Mouse (Mus musculus): Measurements from ENCODE around the gene Cped1. TPM values are rescaled to one million over a fixed set of nuclear protein-coding genes. Genes with fewer than 3 reads are reported as not detected.

The Cped1 gene
- polyA plus RNA-seq, 1 experiment from 2014 or later = 42.0 TPM

DNA sequence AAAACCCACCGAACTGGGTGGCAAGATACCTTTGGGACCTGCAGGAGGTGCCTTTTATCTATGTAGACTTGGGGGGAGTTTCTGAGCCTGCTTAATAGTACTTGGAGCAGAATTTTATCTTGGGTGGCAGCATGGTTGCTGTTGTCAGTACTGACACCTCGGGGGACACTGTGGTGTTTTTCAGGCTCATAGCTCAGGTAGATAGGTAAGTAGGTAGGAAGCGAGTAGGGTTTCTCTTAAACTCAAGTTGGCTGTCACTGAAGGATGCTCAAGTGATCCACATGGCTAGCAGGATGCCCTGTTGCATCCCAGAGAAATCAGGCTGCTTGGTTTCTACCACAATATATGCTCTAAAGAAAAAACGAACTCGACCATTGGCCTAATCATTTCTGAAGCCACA lies 2.6 kb downstream of the Cped1 start:
- peak overlapping the region; percentile 85 for H3K4me2 ChIP-seq
- H3K9ac ChIP-seq = peak overlapping the region; percentile 54
- peak overlapping the region; percentile 54 for H3K4me3 ChIP-seq (ENCODE audit: low read depth, low read length)
- ATAC-seq (ENCODE audit: insufficient read depth) (no peak), DNase-seq (no peak)
- no peak for TF ChIP-seq CTCF (IDR thresholded peaks at IDR 0.05; ENCODE audit: low read depth)
- 0 out of 2 replicates have a peak, but pooled peaks cover 6% of the 10 kb centered on the region for H3K4me1 ChIP-seq (ENCODE audit: insufficient read depth)
- WGBS = 69% methylated on average over 5 of the region's 5 CpGs
- no peaks in the 10 kb centered on the region for H3K27me3 ChIP-seq (ENCODE audit: insufficient read depth, low read length)
- peak overlapping the region; percentile 56; the same call in 1 of the 2 replicates for H3K27ac ChIP-seq (ENCODE audit: low read depth)
- H3K9me3 ChIP-seq (ENCODE audit: low read depth, low read length) = no peaks in the 10 kb centered on the region
- peaks cover 9% of the 10 kb centered on the region; the same call in 1 of the 2 replicates for H3K36me3 ChIP-seq (ENCODE audit: insufficient read depth)

DNA sequence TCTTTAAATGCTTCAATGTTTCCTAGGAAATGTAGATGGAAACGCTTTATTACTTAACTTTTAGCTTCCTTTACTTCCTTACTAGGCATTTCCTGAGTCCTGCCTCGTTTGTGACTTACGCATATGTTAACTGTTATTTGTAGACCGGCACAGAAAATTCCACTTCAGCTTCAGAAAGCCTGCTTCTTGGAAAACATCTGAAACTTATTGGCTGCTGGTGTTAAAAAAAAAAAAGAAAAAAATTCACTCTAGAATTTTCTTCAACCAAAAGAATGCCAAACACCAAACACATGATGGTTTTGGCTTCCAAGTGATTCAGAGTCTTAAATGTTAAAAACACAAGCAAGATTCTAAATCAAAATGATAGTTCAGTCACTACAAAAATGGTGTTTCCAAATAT lies 3.4 kb downstream of the Cped1 start:
- Histone ChIP-seq H3K27me3 (ENCODE audit: insufficient read depth, low read length) (no peaks in the 10 kb centered on the region), H3K4me2 (peak overlapping the region; percentile 85), H3K9me3 (ENCODE audit: low read depth, low read length) (no peaks in the 10 kb centered on the region), H3K36me3 (ENCODE audit: insufficient read depth) (peaks cover 9% of the 10 kb centered on the region; the same call in 1 of the 2 replicates), H3K9ac (no peak overlapping the region; the same call in 1 of the 2 replicates), H3K27ac (ENCODE audit: low read depth) (peak overlapping the region; percentile 56; the same call in 1 of the 2 replicates), H3K4me3 (ENCODE audit: low read depth, low read length) (peak overlapping the region; percentile 54), H3K4me1 (ENCODE audit: insufficient read depth) (0 out of 2 replicates have a peak, but pooled peaks cover 6% of the 10 kb centered on the region)
- no peak for TF ChIP-seq CTCF (IDR thresholded peaks at IDR 0.05; ENCODE audit: low read depth)
- ATAC-seq (ENCODE audit: insufficient read depth) = no peak
- 52% methylated on average over 4 of the region's 4 CpGs for WGBS
- DNase-seq = no peak

DNA sequence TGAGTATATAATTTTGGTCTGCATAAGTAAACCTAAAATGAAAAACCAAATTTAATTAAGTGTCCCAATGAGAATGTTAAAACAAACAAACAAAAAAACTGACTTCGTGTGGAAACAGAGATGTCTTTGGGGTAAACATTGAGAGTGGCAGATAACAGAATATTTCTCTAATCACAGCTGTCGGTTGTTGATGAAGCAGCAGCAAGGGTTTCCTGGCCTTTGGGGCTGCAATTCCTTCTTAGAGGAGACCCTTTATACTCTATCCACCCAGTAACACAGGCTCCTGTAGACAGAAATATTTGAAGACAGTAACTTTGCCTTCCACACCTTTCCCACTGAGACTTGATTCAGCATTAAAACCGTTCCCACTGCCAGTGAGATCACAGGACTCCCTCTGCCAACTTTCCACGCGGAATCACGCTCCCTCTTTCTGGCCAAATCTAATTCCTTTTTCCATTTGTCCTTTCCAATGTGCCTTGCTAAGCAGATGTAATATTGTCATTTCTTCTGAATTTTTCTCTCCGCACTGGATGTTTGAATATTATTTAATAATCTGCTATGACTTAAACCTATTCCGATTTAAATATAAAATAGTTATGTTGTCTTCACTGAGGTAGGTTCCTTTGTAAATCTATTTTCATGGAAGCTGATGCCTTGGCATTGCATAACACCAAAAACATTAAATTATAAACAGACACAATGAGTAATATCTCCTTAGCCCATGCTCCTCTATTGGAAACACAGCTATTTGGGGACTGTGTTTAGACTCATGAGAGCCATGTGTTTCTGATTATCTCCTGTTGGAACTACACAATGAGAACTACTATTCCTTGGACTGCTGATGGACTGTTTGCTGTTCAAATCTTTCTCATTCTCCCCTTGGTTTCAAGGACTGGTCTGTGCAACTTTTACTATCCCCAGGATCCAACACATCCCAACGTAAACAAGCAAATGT lies 4.7 kb downstream of the Cped1 start:
- DNase-seq = peak; percentile 80
- 0 out of 2 replicates have a peak, but pooled peaks cover 6% of the 10 kb centered on the region for H3K4me1 ChIP-seq (ENCODE audit: insufficient read depth)
- no peaks in the 10 kb centered on the region for H3K27me3 ChIP-seq (ENCODE audit: insufficient read depth, low read length)
- H3K27ac ChIP-seq (ENCODE audit: low read depth) = peak overlapping the region; percentile 87
- 41% methylated on average over 9 of the region's 9 CpGs for WGBS
- H3K9ac ChIP-seq = no peak overlapping the region; the same call in 1 of the 2 replicates
- peak overlapping the region; percentile 85 for H3K4me2 ChIP-seq
- peak overlapping the region; percentile 54 for H3K4me3 ChIP-seq (ENCODE audit: low read depth, low read length)
- ATAC-seq (ENCODE audit: insufficient read depth) = peak; percentile 52
- H3K9me3 ChIP-seq (ENCODE audit: low read depth, low read length) = no peaks in the 10 kb centered on the region
- no peak for TF ChIP-seq CTCF (IDR thresholded peaks at IDR 0.05; ENCODE audit: low read depth)
- H3K36me3 ChIP-seq (ENCODE audit: insufficient read depth) = peaks cover 9% of the 10 kb centered on the region; the same call in 1 of the 2 replicates

DNA sequence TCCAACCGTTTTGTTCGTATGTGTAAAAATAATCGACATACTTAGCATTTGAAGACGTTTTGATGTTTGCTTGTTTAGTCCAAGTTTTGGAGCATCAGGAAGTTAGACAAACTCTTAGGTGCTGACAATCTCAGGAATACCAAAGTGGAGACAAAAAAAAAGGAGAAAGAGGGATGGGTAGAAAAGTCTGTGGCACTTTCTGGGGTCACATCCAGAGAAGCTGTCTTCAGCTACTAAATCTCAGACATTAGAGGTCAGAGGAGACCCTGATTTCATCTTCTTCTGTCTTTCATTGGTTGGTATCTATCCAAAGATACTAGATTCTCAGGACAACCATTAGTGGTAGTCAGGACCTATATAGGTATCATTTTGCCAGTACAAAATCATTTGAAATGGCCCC lies 5.4 kb downstream of the Cped1 start:
- 32% methylated on average over 4 of the region's 4 CpGs for WGBS

DNA sequence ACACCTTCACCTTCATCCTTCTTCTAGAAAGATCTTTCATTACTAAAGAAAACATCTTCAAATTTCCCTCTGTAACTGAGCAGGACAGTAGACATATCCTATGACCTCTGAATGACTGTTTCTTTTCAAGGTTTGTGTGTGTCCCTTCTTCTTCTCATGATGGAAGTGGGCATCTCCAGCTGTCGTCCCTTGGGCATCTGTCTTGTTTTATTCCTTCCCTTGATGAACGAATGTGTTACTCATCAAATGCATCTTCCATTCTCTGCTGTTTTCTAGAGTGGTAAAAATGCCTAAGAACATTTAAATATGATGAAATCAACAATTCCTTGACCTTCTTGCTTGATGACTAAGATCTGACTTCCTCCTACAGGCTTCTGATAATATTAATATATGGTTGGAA lies 7.4 kb downstream of the Cped1 start:
- 81% methylated on average over 2 of the region's 2 CpGs for WGBS
- Histone ChIP-seq H3K36me3 (ENCODE audit: insufficient read depth) (peaks cover 9% of the 10 kb centered on the region; the same call in 1 of the 2 replicates), H3K27ac (ENCODE audit: low read depth) (no peak overlapping the region), H3K9me3 (ENCODE audit: low read depth, low read length) (no peaks in the 10 kb centered on the region), H3K4me2 (no peak overlapping the region), H3K4me1 (ENCODE audit: insufficient read depth) (peaks cover 9% of the 10 kb centered on the region; the same call in 1 of the 2 replicates), H3K27me3 (ENCODE audit: insufficient read depth, low read length) (no peaks in the 10 kb centered on the region), H3K9ac (no peak overlapping the region), H3K4me3 (ENCODE audit: low read depth, low read length) (no peak overlapping the region)
- DNase-seq (no peak), ATAC-seq (ENCODE audit: insufficient read depth) (no peak)
- TF ChIP-seq CTCF (IDR thresholded peaks at IDR 0.05; ENCODE audit: low read depth) = no peak

More for the DNA sequence above, 5.4 kb downstream of the Cped1 start:
- no peak overlapping the region; the same call in 1 of the 2 replicates for H3K4me3 ChIP-seq (ENCODE audit: low read depth, low read length)
- peak overlapping the region; percentile 87 for H3K27ac ChIP-seq (ENCODE audit: low read depth)
- TF ChIP-seq CTCF (IDR thresholded peaks at IDR 0.05; ENCODE audit: low read depth) = no peak
- DNase-seq = no peak
- peak overlapping the region; percentile 85 for H3K4me2 ChIP-seq
- H3K36me3 ChIP-seq (ENCODE audit: insufficient read depth) = peaks cover 9% of the 10 kb centered on the region; the same call in 1 of the 2 replicates
- 0 out of 2 replicates have a peak, but pooled peaks cover 6% of the 10 kb centered on the region for H3K4me1 ChIP-seq (ENCODE audit: insufficient read depth)
- H3K27me3 ChIP-seq (ENCODE audit: insufficient read depth, low read length) = no peaks in the 10 kb centered on the region
- no peak for ATAC-seq (ENCODE audit: insufficient read depth)
- H3K9ac ChIP-seq = no peak overlapping the region
- no peaks in the 10 kb centered on the region for H3K9me3 ChIP-seq (ENCODE audit: low read depth, low read length)

DNA sequence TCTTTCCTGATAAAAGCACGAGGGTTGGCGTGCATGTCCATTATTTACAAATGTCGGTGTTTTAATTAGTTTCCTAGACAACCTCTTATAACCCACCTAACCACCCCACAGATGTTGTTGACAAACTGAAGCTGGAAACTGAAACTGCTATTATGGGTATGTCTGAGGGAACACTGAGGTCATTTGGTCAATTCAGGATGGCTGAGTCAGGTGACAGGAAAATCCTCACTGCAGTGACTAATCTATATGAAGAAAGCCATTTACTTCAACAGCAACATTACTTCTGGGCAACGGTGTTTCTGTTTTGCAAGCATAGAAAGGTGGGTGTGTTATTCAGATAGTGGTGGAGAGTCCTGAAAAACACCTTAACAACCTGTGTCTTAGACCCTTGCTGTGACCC lies 12.4 kb downstream of the Cped1 start:
- H3K27ac ChIP-seq (ENCODE audit: low read depth) = no peak overlapping the region; the same call in 1 of the 2 replicates
- ATAC-seq (ENCODE audit: insufficient read depth) (no peak), DNase-seq (no peak)
- no peaks in the 10 kb centered on the region for H3K9me3 ChIP-seq (ENCODE audit: low read depth, low read length)
- H3K9ac ChIP-seq = no peak overlapping the region
- no peak overlapping the region for H3K4me2 ChIP-seq
- no peaks in the 10 kb centered on the region for H3K36me3 ChIP-seq (ENCODE audit: insufficient read depth)
- peaks cover 24% of the 10 kb centered on the region; the same call in 1 of the 2 replicates for H3K4me1 ChIP-seq (ENCODE audit: insufficient read depth)
- no peaks in the 10 kb centered on the region for H3K27me3 ChIP-seq (ENCODE audit: insufficient read depth, low read length)
- no peak for TF ChIP-seq CTCF (IDR thresholded peaks at IDR 0.05; ENCODE audit: low read depth)
- 40% methylated on average over 4 of the region's 4 CpGs for WGBS
- no peak overlapping the region for H3K4me3 ChIP-seq (ENCODE audit: low read depth, low read length)

DNA sequence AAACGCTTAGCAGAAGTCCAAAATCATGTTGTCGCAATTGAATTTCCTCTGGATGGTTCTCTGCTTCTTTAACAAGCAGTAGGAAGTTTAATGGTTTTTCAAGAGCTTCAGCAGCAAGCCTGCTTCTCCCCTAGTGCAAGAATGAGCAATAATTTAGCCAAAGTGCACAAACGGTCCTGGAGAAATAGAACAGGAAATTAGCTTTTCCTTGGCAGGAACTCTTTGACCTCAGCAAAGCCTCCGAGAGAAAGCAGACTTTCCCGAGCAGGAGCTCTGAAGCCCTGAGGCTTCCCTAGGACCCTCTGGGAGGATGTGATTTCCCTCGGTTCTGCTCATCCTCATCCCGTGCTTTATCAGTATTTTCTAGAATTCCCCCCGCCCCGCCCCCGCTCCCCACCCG lies 13.3 kb downstream of the Cped1 start:
- DNase-seq (peak; percentile 59), ATAC-seq (ENCODE audit: insufficient read depth) (no peak)
- TF ChIP-seq CTCF (IDR thresholded peaks at IDR 0.05; ENCODE audit: low read depth) = no peak
- no peak overlapping the region for H3K4me3 ChIP-seq (ENCODE audit: low read depth, low read length)
- H3K27ac ChIP-seq (ENCODE audit: low read depth) = peak overlapping the region; percentile 75; the same call in 1 of the 2 replicates
- no peaks in the 10 kb centered on the region for H3K9me3 ChIP-seq (ENCODE audit: low read depth, low read length)
- H3K4me1 ChIP-seq (ENCODE audit: insufficient read depth) = peaks cover 24% of the 10 kb centered on the region; the same call in 1 of the 2 replicates
- no peak overlapping the region for H3K9ac ChIP-seq
- H3K4me2 ChIP-seq = peak overlapping the region; percentile 46
- no peaks in the 10 kb centered on the region for H3K27me3 ChIP-seq (ENCODE audit: insufficient read depth, low read length)
- WGBS = 19% methylated on average over 11 of the region's 11 CpGs
- no peaks in the 10 kb centered on the region for H3K36me3 ChIP-seq (ENCODE audit: insufficient read depth)
